Mouse (Mus musculus): ENCODE data around the gene Podxl2.

Gene Podxl2

DNA sequence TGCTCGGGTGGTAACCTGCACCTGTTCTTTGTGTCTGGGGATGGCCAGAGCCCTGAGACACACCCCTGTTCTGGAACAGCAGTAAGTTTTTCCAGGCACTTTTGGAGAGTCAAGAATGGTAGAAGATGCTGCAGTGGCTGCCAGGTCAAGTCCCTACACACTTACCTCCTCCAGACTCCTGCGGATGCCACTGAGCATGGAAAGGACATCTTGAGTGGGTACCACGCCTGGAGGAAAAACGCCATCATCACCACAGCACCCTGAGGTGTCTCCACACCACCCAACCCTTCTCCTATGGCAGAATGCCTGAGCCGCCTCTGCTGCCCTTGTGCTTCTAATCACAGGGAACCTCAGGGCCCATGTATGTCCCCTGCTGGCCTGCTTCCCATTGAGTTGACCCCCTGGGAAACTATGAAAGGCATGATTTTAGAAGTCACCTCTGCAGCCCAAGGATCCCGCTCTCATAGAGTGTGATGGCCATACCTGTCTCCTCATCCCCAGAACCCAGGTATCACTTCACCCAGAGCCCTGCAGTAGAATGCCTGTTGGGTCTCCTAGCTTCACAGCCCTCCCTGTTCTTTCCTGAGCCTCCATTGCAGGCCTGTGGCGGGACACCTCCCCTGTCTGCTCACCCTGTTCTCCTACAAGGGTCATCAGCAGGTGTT, 29.8 kb downstream of the Podxl2 start:
- no peak for DNase-seq (ENCODE audit: low spot score in 2 of 2)

DNA sequence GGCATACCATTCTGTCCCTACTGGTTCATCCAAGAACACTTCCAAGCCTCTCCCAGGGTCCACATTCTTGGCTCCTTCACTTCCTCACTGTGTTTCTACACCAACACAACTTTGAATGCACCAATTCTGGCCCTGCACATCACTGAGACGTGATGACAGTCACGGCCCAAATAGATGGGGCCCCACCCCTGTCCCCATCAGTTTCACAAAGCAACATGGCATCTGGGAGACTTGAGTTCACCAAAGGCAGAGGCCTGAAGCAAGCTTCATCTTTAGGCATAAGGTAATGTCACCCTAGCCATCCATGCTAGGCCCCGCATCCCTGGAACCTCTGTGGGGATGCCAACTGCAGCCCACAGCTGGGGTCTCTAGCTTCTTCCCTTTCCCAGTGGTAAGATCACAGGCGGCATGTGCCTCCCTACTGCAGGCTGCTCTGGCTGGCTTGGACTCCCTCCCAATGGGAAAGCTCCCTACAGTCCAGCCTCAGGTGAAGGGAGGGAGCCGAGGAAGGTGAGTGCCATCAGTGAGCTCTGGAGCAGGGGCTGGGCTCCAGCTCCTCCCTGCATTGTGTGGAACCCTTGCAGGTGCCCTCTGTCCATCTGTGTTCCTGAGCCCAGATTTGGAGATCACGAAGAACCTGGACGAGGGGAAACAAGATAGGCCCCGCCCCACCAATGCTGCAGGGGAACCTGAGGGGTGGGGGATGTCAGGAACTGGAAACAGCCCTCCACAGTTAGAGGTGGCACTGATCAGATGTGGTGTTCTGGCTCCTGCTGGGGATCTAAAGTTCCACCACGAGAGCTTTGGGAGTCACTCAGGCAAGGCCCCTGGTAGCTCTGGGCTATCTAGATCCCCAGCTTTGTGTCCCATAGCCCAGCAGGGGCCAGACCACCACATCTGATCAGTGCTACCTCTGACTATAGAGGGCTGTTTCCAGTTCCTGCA, 30.8 kb downstream of the Podxl2 start:
- no peak for DNase-seq (ENCODE audit: low spot score in 2 of 2)

DNA sequence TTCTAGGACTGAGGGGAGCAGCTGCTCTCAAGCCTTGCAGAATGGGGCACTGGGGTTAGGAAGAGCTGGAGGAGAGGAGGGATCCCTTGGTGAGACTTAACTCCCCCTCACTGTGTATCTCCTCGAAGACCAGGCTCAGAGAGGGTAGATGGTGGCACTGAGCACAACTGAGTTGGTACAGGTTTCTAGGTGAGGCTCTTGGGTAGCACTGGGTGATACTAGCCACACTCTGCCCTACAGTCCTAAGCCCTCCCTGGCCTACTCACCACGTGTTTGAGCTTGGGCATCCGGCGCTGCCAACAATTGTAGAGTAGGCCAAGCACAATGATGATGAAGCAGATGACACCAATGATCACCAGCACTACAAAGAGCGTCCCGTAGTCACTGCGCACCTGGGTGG, 31.6 kb downstream of the Podxl2 start:
- DNase-seq (ENCODE audit: low spot score in 2 of 2), result no peak

DNA sequence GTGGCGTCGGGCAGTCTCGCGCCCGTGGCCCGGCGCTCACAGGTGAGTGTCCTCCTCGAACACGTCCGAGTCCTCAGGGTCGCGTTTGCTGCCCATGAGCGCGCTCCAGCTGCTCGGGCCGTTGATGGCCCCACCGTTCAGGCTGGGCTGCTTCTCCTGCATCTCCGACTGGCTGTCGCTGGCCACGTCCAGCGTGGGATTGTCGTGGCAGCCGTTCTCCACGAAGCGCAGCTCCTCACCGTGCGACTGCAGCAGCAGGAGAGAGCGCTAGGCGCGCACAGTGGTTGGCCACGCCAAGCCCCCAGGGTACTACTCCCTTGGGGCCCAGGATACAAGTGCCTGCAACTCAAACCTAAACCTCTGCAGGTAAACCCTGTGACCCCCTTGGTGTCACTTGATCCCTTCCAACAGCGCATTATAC, 32.1 kb downstream of the Podxl2 start:
- DNase-seq (ENCODE audit: low spot score in 2 of 2), result peak; percentile 51 to 52

DNA sequence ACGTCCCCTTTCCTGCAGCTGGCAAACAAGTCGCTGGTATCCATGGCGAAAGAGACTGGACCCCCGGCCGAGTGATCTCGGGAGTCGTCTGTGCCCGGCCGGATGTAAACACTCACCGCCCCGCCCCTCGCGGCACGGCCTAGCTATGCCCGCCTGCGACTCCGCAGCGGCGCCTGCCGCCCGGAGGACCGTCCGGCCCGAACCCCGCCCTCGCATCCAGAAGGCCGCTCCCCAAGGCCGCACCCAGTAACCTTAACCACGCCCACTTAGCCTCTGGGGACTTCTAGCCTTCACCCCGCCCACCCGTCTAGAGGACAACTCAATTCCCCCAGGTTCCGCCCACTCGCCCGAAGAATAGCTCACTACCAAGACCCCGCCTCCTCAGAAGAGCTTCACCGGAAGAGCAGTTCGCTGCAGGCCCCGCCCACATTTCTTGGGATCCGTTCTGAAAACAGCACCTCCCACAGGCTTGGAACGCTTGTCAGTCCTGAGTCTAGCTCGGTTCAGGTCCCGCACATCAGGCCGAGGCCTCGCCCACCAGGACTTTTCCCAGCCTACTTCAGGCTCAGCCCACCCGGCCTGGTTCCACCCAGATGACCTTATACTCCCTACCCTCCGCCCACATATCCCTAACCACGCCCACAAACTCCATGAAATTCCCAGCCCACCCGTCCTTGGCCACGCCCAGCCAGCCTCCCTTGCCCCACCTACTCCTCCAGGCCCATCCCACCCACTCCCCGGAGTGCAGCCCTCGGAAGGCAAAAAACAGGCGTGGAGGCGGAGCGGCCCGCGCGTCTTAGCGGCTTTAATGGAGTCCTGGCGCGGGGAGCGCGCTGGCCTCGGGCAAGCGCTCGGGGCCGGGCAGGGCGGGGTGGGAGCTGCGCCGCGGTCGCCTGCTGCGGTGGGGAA, 32.8 kb downstream of the Podxl2 start, which contains the start of gene Abtb1:
Gene Abtb1 (minus strand): TSS at position 204 of the 909 bp plus-strand sequence.
- DNase-seq (ENCODE audit: low spot score in 2 of 2), result peak; percentile 99

DNA sequence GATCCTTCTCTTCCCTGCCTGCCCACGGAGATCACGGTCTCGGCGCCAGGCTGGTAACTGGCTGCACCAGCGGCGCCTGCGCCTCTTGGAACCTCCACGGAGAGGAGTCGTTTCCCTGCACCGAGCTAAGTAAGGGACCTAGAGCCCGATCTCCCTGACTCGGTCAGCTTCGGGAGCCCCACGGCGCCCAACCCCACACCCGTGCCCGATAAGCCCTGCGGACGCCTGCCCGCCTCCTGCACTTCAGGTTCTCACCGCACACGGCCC, 33.4 kb downstream of the Podxl2 start:
- no peak for DNase-seq (ENCODE audit: low spot score in 2 of 2)

DNA sequence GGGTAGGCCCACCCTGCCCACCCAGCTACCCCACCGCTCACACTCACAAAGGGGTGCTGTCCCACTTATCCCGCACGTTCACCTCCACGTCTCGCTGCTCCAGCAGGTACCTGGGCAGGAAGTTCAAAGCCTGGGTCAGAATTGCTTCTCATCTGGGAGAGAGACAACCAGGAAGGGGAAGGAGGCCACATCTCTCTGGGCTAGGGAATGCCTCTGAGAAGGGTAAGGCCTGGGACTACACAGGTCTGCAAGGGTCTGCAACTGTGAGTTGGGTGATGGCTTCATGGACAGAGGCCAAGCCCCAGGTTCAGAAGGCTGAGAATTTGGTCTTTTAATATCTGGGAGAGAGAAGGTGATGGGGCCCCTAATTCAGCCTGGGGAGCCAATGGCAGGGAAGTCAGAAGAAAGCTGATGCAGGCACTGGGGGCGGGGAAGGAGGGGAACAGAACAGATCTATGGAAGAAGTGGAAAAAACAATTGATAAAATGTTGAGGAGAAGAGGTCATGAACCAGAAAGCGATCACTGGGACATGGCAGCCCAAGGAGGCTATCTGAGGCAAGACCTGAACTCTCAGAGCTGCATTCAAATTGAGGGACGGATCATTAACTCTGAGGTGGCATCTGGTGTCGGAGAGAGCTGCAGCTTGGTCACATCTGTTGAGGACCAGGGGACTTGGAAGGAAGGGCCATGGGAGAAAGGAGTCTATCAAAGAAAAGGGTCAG, 33.9 kb downstream of the Podxl2 start:
- DNase-seq (ENCODE audit: low spot score in 2 of 2), result no peak

DNA sequence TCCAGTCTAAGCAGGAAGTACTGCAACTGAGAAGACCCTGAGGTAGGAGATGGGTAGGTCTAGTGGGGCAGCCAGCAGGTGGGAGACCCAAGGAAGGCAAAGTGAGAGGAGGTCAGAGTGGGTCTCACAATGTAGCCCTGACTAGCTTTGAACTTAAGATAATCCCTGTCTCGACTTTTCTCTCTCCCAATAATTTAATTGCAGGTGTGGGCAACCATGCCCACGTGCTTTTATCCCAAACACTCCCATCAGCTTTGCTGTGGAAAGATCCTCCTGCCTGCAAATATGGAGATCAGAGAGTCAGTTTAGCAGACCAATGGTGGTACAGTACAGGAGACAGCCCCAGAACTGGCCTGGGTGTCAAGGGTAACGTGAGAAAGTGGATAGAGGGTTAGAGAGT, 34.6 kb downstream of the Podxl2 start:
- DNase-seq (ENCODE audit: low spot score in 2 of 2), result no peak

DNA sequence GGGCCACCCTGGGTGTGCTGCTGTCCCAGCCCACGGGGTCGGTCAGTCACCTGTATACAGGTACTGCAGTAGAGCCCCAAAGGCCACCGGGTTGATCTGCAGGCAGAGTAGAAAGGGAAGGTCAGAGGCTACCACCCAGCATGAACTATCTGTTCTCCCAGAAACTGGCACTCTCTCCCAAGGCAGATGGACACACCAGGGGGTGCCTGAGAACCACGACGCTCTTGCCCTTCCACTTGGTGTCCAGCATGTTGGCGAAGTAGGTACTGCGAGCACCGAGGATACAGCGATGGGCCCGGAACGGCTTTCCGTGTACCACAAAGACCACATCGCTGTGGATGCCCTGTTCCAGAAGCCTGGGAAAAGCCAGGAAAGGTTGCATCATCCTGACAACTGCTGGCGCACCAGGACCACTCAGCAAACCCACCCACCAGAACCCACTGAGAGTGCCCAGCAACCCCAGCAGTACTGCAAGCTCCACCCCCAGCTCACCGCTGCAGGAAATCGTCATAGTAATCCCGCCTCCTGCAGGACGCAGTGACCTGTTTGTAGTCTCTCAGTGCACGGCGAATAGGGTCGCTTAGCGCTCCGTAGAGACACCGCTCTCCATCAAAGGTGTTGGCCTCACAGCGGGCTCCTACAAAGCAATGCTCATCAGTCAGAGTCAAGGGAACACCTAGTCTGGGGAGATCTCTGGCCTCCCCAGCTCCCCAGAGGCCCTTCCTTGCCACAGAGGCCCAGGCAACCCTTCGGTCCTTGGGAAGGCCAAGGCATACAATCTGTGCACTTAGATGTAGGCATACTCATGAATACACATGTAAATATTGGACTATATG, 35.5 kb downstream of the Podxl2 start:
- no peak for DNase-seq (ENCODE audit: low spot score in 2 of 2)

DNA sequence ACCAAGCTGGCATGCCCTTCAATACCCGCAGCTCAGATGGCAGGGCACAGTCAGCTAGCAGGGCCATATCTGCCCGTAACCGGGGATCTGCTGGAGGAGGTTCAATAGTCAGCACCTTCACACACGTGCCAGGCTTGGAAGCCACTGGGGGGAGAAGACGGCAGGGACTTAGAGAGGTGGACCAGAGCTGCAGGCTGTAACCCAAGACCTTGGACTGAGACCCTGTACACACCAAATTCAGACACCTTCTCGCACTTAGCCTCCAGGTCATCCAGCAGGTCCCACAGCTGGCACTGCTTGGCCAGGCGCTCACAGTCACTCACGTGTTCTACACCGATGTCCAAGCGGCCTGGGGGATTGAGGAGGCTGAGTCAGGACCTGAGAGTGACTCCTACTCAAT, 36.2 kb downstream of the Podxl2 start:
- no peak for DNase-seq (ENCODE audit: low spot score in 2 of 2)

DNA sequence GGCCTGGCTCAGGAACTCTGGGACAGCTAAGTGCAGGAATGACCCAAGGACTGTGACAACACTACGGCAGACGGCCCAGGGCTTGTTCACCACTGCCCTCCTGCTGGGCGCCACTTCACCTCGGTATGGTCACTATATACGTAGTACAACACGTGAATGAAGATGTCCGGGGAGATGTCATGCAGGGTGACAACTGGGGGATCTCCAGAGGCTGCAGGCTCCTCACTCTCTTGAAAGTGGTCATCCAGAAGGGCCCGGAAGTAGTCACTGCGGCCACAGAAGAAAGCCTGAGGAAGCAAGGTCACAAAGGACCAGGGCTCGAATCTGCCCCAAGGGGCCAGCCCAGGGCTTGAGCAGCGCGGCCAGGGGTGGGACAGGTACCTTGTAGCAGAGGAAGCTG, 36.8 kb downstream of the Podxl2 start:
- no peak for DNase-seq (ENCODE audit: low spot score in 2 of 2)

DNA sequence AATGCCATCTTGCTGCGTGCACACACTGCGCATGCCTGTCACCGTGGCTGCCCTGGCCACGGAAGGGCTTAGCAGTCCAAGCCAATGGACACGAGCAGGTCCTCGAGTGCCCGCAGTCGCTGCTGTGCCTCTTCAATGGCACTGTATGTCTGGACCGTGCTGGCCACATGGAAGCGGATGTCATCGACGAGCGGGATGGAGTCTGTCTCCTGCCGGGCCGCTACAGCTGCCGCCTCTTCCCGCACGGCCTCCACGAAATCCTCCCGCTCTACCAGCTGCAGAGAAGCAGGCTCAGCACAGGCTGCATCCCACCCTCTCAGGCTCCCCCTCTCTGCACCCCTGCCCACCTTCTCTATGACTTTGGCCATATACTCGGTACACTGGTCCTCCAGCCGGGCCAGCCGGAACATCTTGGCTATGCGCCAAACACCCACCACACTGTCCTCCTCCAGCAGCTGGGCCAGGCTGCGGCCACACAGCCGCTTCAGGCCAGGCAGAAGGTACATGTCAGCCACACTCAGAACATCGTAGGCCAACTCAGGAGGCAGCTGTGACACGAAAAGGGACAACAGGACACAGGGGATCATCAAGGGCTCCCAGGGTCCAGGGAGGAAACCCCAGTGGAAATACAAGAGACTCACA, 38.5 kb downstream of the Podxl2 start:
- DNase-seq (ENCODE audit: low spot score in 2 of 2), result no peak

DNA sequence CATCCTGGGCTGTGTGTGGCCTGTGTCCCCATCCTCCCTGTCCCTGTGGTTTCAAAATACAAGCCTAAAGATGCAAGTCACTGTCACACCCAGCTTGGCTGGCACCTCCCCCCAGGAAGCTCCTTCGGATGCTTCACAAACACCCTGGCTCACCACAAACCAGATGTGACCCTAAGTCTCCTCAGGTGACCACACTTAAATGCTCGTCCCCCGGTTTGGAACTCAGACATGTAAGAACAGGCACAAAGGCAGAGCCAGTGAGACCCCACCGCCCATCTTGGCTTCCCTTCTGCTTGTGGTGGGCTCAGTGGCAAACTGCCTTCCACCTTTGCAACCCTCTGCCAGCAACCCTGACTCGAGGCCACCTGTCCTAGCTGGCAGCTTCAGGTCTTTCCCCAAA, 39.8 kb downstream of the Podxl2 start:
- DNase-seq (ENCODE audit: low spot score in 2 of 2), result no peak

DNA sequence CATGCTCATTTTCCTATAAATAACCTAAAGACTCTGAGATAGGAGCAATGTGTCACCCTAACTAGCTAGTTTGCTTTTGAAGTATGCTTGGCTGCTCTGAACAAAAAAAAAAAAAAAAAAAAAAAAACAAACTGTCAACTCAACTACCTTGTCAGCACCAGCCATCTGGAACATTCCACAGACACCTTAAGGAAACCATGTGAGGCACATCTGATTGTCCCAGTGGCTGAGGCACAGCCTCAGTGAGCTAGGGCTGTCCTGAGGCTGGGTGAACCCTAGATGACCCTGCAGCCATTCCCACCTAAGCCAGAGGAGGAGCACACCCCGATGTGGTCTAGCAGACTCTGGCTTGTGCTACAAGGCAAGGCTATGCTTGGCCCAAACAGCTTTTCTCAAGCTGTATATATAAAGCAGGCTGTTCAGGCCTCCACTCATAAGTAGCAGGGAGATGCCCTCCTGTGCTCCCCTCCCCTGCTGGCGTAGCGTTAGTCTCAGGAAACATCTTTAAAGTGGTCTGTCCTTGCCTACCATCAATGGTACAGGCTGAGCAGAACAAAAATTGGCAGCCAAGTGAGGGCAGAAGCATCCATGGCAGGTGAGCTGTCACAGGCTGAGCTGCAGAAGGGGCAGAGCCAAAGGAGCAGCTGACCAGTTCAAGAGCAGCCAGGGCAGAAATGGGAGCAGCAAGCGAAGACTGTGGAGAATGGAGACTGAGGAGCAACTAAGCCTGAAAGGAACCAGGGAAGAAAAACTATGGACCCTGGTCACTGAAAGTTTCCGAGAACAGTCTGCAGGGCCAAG, 41.3 kb downstream of the Podxl2 start:
- no peak for DNase-seq (ENCODE audit: low spot score in 2 of 2)

DNA sequence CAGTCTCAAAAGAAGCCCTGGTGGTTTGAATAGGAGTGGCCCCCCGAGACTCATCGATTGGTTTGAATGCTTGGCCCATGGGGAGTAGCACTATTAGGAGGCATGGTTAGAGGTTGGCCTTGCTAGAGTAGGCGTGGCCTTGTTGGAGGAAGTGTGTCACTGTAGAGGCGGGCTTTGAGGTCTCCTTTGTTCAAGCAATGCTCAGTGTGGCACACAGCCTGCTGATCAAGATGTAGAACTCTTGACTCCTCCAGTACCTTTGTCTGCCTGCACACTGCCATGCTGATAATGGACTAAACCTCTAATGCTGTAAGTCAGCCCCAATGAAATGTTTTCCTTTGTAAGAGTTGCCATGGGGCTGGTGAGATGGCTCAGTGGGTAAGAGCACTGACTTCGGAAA, 42.2 kb downstream of the Podxl2 start:
- DNase-seq (ENCODE audit: low spot score in 2 of 2), result no peak

DNA sequence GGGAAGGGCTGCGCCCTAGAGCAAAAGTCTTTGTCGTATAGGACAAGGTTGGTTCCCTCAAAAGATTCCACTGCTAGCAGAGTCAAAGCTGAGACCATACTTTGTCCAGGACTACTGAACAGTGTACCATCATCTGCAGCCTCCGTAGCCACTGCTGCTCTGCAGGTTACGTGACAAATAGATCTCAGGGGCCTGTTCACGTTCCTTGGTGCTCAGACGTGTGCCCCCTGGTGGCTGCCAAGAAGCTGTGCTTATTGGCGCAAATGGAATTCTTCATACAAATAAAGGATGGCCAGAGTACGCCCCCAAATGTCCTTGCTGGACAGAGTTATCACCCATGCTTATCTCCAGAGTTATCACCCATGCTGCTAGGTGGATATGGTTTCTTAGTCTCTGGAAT, 43.4 kb downstream of the Podxl2 start:
- no peak for DNase-seq (ENCODE audit: low spot score in 2 of 2)

DNA sequence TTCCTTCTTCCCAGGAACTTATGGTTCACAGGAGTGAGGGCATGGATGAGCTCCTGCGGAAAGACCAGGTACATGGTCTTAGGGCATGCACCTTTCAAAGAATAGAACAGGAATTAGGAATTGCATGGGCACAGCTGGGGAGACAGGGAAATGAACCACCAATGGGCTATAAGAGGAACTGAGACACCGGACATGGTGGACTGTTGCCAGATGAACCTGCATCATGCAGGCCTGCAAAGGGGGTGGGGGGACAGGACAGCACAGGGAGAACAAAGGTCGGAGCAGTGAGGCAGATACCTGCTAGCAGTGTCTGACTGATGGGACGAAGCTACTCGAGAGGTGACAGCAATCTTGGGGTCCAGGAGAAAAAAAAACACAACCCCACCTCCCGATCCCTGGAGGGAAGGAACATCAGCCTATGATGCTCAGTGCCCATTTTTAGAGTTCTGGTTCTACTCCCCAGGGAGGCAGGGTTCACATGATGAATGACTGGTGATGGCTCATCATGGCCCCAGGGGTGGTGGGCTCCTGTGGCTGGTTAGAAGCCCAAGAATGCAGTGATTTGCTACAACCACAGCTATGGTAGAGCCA, 44.6 kb downstream of the Podxl2 start:
- DNase-seq (ENCODE audit: low spot score in 2 of 2), result no peak

DNA sequence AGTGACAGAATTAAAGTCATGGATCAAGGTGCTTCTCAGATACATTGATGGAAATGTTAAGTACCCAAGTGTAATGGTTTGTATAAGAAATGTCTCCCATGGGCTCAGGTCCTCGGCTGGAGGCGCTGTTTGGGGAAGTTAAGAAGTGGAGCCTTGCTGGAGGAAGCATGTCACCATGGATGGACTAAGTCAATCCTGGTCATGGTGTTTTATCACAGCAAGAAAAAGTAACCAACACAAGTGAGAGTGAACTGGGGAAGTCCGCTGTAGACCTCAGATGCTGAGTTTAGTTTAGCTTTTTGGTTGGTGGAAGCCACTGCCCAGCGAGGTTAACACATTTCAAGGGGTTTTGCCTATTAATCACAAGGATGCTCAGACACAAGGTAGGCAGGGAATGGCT, 45.3 kb downstream of the Podxl2 start:
- DNase-seq (ENCODE audit: low spot score in 2 of 2), result no peak

Measured in right cerebral cortex, postnatal 36 days (tissue).